Mouse (Mus musculus): ENCODE data around the gene Gm9945. TPM values are rescaled to one million over a fixed set of nuclear protein-coding genes. Genes with fewer than 3 reads are reported as not detected.

The Gm9945 gene
- polyA plus RNA-seq, 1 experiment from 2014 or later: not detected

DNA sequence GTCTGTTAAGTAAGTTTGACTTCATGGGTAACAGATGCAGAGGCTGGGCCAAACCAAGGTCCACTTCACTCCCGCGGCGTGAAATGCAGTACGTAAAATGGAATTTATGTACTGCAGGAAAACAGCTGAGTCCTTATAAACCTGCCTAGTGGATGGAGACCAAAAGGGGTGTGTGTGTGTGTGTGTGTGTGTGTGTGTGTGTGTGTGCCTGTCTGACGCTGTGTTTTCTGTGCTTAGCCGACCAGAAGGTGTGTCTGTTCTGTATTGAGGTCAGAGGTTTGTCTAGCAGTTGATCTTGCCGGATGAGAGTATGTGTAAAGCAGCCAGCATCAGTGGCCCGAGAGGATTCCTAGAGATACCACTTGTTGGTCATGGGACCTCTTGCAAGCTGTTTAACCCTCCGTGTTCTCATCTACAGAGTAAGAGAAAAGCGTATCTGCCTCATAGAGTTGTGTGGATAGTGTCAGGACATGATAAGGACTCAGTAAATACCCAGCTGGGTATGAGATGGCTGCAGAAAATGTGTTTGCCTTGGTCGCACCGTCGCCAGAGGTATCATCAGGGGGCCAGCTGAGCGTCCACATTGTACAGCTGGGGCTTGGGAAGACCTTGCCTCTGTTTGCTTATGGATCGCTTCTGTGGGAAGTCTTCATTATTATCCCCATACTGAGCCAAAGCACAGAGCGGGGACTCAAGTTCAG is 41.3 kb downstream of the Gm9945 start:
- Histone ChIP-seq H3K36me3 (no peaks in the 10 kb centered on the region), H3K9ac (peak overlapping the region; percentile 89), H3K27ac (replicated peaks) (peak overlapping the region; percentile 23; the same call in 1 of the 2 replicates), H3K4me1 (replicated peaks) (peaks cover 54% of the 10 kb centered on the region), H3K4me3 (peak overlapping the region; percentile 80), H3K4me2 (peak overlapping the region; percentile 77), H3K9me3 (no peaks in the 10 kb centered on the region), H3K27me3 (peaks cover 4% of the 10 kb centered on the region)
- no peak for ATAC-seq (ENCODE audit: low read depth)
- WGBS: 52% methylated on average over 16 of the region's 16 CpGs

DNA sequence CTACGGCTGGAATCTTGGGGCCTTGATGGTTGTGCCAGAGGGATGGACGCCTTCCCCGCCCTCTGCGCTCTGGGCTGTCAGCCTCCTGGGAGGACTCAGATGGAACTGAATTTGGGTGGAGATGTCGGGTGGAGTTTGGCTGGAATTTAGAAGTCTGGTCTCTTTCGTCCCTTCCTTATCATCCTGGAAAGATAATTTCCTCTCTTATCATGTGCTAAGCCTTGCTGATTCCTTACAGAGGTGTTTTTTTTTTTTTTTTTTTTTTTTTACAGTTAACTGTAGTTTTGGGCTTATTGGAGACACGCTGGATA is 41.8 kb downstream of the Gm9945 start:
- no peak for ATAC-seq (ENCODE audit: low read depth)
- H3K9ac ChIP-seq: peak overlapping the region; percentile 89; the same call in 1 of the 2 replicates
- H3K9me3 ChIP-seq: no peaks in the 10 kb centered on the region
- peak overlapping the region; percentile 80; the same call in 1 of the 2 replicates for H3K4me3 ChIP-seq
- 83% methylated on average over 7 of the region's 7 CpGs for WGBS
- peaks cover 4% of the 10 kb centered on the region for H3K27me3 ChIP-seq
- H3K4me1 ChIP-seq (replicated peaks): peaks cover 54% of the 10 kb centered on the region
- H3K4me2 ChIP-seq: peak overlapping the region; percentile 77
- H3K27ac ChIP-seq (replicated peaks): no peak overlapping the region
- H3K36me3 ChIP-seq: no peaks in the 10 kb centered on the region

DNA sequence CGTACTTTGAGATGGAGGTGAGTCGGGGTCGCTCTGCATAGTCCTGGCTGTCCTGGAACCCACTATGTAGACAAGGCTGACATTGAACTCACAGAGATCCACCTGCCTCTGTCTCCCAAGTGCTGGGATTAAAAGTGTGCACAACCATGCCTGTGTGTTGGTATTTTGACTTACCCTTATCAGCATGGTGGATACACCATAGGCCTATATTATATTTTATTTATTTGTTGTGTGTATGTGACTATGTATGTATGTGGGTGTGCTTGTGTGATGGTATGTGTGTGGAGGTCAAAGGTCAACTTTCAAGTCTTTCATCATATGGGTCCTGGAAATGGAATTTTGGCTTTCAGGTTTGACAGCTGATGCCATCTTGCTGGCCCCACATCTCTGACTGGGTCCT is 42.4 kb downstream of the Gm9945 start:
- H3K4me2 ChIP-seq: no peak overlapping the region
- H3K9ac ChIP-seq: no peak overlapping the region
- H3K4me3 ChIP-seq: no peak overlapping the region
- ATAC-seq (ENCODE audit: low read depth): no peak
- peaks cover 54% of the 10 kb centered on the region for H3K4me1 ChIP-seq (replicated peaks)
- H3K27ac ChIP-seq (replicated peaks): no peak overlapping the region
- WGBS: 96% methylated on average over 3 of the region's 3 CpGs
- no peaks in the 10 kb centered on the region for H3K9me3 ChIP-seq
- H3K36me3 ChIP-seq: no peaks in the 10 kb centered on the region
- H3K27me3 ChIP-seq: peaks cover 4% of the 10 kb centered on the region; the same call in 1 of the 2 replicates

DNA sequence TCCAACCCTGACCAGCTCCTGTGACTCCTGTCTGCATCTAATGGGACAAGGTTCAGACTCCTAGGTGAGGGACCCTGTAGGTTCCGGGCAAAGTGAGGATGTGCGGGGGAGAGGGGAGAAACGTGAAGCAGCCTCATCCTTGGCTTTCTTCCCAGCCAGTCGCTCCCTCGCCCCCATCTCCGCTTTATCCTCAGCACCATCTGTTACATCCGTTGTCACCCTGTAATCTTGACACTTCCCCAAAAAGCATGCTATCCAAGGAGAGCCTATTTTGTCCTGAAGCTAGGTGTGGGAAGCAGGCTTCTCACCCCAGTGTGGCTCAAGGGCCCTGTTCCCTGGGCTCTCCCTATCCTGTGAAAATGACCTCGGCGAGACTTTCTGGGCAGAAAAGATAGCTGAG is 43.0 kb downstream of the Gm9945 start:
- peaks cover 54% of the 10 kb centered on the region for H3K4me1 ChIP-seq (replicated peaks)
- H3K4me3 ChIP-seq: no peak overlapping the region
- H3K4me2 ChIP-seq: no peak overlapping the region
- H3K9me3 ChIP-seq: no peaks in the 10 kb centered on the region
- peaks cover 4% of the 10 kb centered on the region; the same call in 1 of the 2 replicates for H3K27me3 ChIP-seq
- ATAC-seq (ENCODE audit: low read depth): no peak
- 47% methylated on average over 9 of the region's 9 CpGs for WGBS
- H3K27ac ChIP-seq (replicated peaks): peak overlapping the region; percentile 13; the same call in 1 of the 2 replicates
- no peak overlapping the region for H3K9ac ChIP-seq
- H3K36me3 ChIP-seq: no peaks in the 10 kb centered on the region

DNA sequence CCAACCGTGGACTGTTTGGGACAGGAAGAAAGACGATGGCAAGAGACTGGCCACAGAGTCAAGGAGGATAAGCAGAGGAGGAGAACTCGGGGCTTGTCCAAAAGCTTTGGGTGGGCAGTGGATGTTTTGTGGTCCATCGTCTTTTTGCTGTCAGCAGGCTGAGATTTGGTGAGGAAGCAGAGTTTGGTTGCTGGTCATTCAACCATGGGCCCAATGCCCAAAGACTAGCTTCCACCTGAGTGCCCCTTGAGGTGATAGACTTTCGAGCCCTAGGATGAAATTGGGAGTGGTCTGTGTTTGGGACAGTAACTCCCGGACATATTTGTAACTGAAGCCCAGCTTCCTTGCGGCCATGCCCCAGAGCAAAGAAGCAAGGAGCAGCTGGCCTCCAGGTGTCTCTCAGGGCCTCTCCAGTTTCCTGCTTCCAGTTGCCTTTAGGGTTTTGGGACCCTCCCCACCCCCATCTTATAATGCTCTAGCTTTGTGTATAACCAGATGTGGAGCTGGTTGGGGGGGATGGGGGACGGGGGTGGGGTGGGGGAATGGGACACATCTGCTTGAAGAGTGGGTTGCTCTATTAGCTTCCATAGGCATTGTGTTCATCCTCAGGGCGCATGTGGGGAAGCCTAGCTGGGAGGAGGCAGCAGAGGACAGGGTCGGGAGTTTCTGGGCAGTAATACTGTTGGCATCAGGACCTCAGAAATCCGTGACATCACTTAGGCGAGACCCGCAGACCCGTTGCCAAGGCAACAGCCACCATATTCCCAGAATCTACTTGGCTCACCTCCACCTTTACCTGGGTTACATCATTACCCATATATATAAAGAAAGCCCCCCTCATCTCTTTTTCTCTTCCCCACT is 43.8 kb downstream of the Gm9945 start:
- Histone ChIP-seq H3K36me3 (no peaks in the 10 kb centered on the region), H3K9me3 (no peaks in the 10 kb centered on the region), H3K4me2 (no peak overlapping the region), H3K27ac (replicated peaks) (peak overlapping the region; percentile 13; the same call in 1 of the 2 replicates), H3K4me3 (no peak overlapping the region), H3K27me3 (no peaks in the 10 kb centered on the region), H3K4me1 (replicated peaks) (peaks cover 62% of the 10 kb centered on the region), H3K9ac (no peak overlapping the region)
- whole genome bisulfite sequencing: 85% methylated on average over 14 of the region's 14 CpGs
- no peak for ATAC-seq (ENCODE audit: low read depth)

DNA sequence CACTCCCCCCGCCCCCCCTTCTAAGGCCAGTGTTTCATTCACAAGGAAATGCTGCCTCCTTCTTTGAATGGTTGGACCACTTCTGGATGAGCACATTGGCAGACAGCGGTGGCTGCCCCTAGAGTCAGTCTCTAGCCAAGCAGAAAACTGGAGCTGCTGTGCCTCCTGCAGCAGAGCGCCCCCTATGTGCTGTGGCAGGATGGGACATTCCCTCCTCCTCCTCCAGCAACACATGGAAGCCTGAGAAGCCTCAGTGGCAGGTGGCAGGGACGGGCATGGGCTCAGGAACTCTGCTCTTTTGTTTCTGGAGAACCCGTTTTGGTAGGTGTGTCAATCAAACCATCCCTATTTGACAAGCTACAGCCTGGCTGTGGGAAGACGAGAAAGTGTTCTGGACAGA is 44.9 kb downstream of the Gm9945 start:
- WGBS: 69% methylated on average over 6 of the region's 6 CpGs
- Histone ChIP-seq H3K36me3 (no peaks in the 10 kb centered on the region), H3K4me2 (no peak overlapping the region), H3K4me3 (no peak overlapping the region), H3K4me1 (replicated peaks) (peaks cover 66% of the 10 kb centered on the region), H3K27me3 (no peaks in the 10 kb centered on the region), H3K9me3 (no peaks in the 10 kb centered on the region), H3K27ac (replicated peaks) (no peak overlapping the region), H3K9ac (no peak overlapping the region)
- no peak for ATAC-seq (ENCODE audit: low read depth)

DNA sequence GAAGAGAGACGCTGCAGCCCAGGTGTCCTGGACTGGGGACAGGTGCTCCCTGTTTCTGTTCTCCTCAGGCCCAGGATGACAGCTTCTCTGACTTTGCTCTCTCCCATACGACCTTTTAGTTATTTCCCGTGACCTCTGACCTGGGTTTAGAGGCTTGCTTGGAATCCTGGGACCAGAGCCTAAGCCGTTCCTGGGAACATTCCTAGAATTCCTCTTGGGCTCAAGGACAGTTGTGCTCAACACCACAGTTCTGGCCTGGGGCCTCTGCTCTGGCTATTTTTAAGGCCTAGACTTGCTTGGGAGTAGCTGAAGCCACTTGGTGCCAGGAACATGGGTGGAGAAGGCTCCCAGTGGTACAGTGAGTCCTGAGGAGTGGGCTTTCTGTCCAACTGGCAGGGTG is 45.5 kb downstream of the Gm9945 start:
- no peak overlapping the region for H3K4me3 ChIP-seq
- H3K4me1 ChIP-seq (replicated peaks): peaks cover 62% of the 10 kb centered on the region
- no peak for ATAC-seq (ENCODE audit: low read depth)
- H3K27ac ChIP-seq (replicated peaks): no peak overlapping the region
- no peaks in the 10 kb centered on the region for H3K36me3 ChIP-seq
- no peaks in the 10 kb centered on the region for H3K27me3 ChIP-seq
- no peak overlapping the region for H3K9ac ChIP-seq
- H3K9me3 ChIP-seq: no peaks in the 10 kb centered on the region
- H3K4me2 ChIP-seq: no peak overlapping the region
- 66% methylated on average over 4 of the region's 4 CpGs for WGBS

DNA sequence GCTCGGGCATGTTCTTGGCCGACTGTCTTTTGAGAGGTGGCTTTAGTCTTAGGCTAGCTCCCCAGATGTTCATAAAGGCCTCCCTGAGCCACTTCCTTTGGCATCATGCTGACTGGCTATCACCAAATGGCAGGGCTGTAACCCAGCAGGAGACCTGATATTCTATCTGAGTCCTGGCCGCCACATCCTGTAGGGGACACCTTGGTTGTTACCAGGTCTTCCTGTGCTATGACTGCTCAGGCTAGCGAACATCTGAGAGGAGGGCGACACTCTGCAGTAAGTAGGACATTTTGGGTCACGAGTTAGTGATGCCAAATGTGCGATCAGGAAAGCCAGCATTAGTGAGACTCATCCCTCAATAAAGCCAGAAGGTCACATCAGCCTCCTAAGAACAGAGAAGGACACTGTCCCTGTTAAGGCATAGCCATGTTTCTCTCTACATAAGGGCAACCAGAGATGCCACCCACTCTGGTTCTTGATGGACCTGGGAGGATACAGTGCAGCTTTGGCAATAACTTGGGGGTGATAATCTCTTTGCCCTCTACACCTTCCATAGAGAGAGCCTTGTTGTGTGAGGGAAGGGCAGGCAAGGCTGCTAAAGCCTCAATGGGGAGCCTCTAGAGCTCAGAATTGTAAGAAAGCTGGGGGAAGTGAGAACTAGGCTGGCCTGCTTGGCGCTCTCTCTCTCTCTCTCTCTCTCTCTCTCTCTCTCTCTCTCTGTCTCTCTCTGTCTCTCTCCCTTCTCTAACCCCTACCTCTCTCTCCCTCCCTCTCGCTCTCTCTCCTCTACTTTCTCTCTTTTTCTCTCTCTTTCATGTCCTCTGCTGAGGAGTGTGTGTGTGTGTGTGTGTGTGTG is 48.7 kb downstream of the Gm9945 start:
- H3K36me3 ChIP-seq: peaks cover 7% of the 10 kb centered on the region
- no peak overlapping the region for H3K4me2 ChIP-seq
- no peak overlapping the region for H3K4me3 ChIP-seq
- H3K9ac ChIP-seq: 0 out of 2 replicates have a peak overlapping the region, but pooled peaks have one; percentile 1
- no peak for ATAC-seq (ENCODE audit: low read depth)
- H3K27ac ChIP-seq (replicated peaks): no peak overlapping the region
- no peaks in the 10 kb centered on the region for H3K9me3 ChIP-seq
- H3K27me3 ChIP-seq: no peaks in the 10 kb centered on the region
- H3K4me1 ChIP-seq (replicated peaks): peaks cover 32% of the 10 kb centered on the region
- 69% methylated on average over 9 of the region's 9 CpGs for WGBS

DNA sequence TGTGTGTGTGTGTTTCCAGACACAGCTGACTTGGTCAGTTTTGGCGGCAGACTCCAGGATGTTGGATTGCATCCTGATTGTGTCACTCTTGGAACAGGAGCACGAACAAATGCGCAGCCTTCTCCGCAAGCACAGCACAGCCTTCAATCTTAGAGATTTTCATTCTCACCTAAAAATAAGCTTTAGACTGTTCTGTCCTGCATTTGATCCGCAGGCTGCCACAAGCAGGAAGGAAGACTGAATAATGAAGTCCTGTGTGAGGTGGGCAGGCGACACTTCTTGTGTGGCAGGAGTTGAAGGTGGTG is 49.2 kb downstream of the Gm9945 start:
- no peak overlapping the region for H3K4me2 ChIP-seq
- no peaks in the 10 kb centered on the region for H3K9me3 ChIP-seq
- no peak overlapping the region for H3K4me3 ChIP-seq
- H3K9ac ChIP-seq: no peak overlapping the region
- no peak for ATAC-seq (ENCODE audit: low read depth)
- H3K27me3 ChIP-seq: no peaks in the 10 kb centered on the region
- H3K4me1 ChIP-seq (replicated peaks): peaks cover 26% of the 10 kb centered on the region
- H3K27ac ChIP-seq (replicated peaks): no peak overlapping the region
- peaks cover 13% of the 10 kb centered on the region for H3K36me3 ChIP-seq
- WGBS: 79% methylated on average over 6 of the region's 6 CpGs

DNA sequence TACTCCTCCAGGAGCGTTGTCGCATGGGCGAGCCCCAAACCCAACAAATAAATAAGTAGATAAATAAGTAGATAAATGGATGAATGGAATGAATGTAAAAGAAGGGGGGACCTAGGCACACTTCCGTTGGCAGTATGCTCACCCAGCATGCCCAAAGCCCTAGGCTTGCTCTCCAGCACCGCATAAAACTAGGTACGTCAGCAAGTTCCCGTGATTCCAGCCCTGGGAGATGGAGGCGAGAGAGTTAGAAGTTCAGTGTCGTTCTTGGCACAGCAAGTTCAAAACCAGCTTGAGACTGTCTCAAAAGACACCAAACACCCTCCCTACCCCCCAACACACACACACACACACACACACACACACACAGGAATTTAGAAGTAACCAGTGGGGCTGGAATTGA is 50.0 kb downstream of the Gm9945 start:
- no peaks in the 10 kb centered on the region for H3K27me3 ChIP-seq
- ATAC-seq (ENCODE audit: low read depth): no peak
- H3K27ac ChIP-seq (replicated peaks): no peak overlapping the region
- no peaks in the 10 kb centered on the region for H3K9me3 ChIP-seq
- peaks cover 21% of the 10 kb centered on the region for H3K36me3 ChIP-seq
- H3K4me2 ChIP-seq: no peak overlapping the region
- peaks cover 19% of the 10 kb centered on the region for H3K4me1 ChIP-seq (replicated peaks)
- no peak overlapping the region for H3K9ac ChIP-seq
- 86% methylated on average over 9 of the region's 9 CpGs for WGBS
- H3K4me3 ChIP-seq: no peak overlapping the region

Data from neural tube, embryonic 13.5 days (tissue).